Mouse (Mus musculus) naive thymus-derived CD4-positive, alpha-beta T cell, adult 2 months (primary cell): ENCODE data around the gene Rb1.

Experiments
- DNase-seq: peaks from one replicate; pipeline ENCODE4 v3.0.0-alpha.2; 2011; ENCODE audit warnings: low read depth

Rb1 gene

GRCm38 (mm10) chr14:73148125-73148524 lies 177.5 kb downstream of the Rb1 start:
- no peak for DNase-seq

GRCm38 (mm10) chr14:73146721-73147120 lies 178.9 kb downstream of the Rb1 start:
- peak; percentile 43 for DNase-seq

- no peak for DNase-seq
Observed at GRCm38 (mm10) chr14:73145531-73145930, 180.1 kb downstream of the Rb1 start.

GRCm38 (mm10) chr14:73143710-73144420 lies 181.8 kb downstream of the Rb1 start:
- DNase-seq, result no peak

GRCm38 (mm10) chr14:73142896-73143709 lies 182.5 kb downstream of the Rb1 start:
- peak; percentile 87 for DNase-seq

DNA sequence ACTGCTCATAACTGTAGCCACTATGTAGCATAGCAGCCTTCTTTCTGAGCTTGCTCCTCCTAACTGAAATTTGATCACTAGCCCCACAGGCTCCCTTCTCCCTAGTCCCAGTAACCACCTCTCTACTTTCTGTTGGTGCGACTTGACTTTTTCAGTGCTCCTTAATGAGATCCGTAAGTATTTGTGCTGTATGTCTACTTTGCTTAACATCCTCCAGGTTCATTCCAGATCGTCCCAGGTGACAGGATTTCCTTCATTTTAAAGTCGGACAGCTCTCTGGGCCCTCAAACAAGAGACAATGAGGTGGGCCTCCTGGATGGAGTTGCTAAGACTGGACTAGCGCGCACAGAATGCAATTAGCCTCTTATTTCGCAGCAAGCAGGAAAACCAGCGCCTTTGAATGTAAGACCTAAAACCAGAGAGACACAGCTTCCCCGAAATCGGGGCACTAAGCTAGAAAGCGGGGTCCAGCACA lies 183.2 kb downstream of the Rb1 start:
- peak; percentile 64 for DNase-seq

GRCm38 (mm10) chr14:73141800-73142199 lies 183.8 kb downstream of the Rb1 start:
- no peak for DNase-seq

- peak; percentile 59 for DNase-seq
Observed at GRCm38 (mm10) chr14:73139866-73140265, 185.8 kb downstream of the Rb1 start.

- DNase-seq, result no peak
Observed at GRCm38 (mm10) chr14:73138483-73138882, 187.1 kb downstream of the Rb1 start.

DNA sequence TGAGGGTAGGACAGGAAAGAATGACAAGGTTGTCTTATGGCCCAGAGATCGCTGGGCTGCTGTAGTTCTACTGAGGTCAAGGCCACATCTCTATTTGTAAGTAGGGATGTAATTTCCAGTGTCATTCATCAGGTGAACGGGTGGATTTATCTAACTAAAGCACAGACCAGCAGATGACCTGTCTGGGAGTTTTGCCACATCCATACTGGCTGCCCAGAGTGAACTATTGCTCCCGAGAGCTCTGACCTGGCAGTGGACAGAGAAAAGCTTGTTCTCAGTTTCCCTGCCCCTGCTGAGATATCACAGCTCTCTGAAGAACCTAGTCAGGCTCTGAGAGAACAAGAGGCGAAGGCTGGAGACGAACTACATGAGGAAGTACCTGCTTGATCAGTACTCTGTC lies 188.4 kb downstream of the Rb1 start:
- no peak for DNase-seq
